Mouse (Mus musculus) bone marrow macrophage, adult 2 months (primary cell): ENCODE measurements at regions not wholly inside any gene's neighbourhood (a gene's known extent, or its start where the extent isn't known, plus 50 kb on each side); places are given as distances from the start of the nearest gene placed in this dataset.

Experiments
- CTCF ChIP-seq: IDR thresholded peaks from 2 replicates; pipeline ENCODE4 v1.5.1; 2012; ENCODE audit warnings: low read depth, mild to moderate bottlenecking, low read length, moderate library complexity
- POLR2A ChIP-seq: IDR thresholded peaks from 2 replicates; pipeline ENCODE4 v1.6.1; 2012; ENCODE audit warnings: mild to moderate bottlenecking, low read depth, low read length, borderline replicate concordance

GRCm38 (mm10) chr9:31988826-31989225, 75.6 kb upstream of the Barx2 start:
- TF ChIP-seq CTCF (no peak), POLR2A (no peak)
